Mouse (Mus musculus) frontal cortex, adult (tissue): ENCODE results near the gene Cdh13.

Experiments
- ATAC-seq: cut with Nextera tagmentation; 2 replicates; pipeline ENCODE4 v1.9.2; 2017; ENCODE audit warnings: mild to moderate bottlenecking, moderate library complexity, mixed read lengths; ENCODE audit not compliant: low TSS enrichment

Cdh13 gene

DNA sequence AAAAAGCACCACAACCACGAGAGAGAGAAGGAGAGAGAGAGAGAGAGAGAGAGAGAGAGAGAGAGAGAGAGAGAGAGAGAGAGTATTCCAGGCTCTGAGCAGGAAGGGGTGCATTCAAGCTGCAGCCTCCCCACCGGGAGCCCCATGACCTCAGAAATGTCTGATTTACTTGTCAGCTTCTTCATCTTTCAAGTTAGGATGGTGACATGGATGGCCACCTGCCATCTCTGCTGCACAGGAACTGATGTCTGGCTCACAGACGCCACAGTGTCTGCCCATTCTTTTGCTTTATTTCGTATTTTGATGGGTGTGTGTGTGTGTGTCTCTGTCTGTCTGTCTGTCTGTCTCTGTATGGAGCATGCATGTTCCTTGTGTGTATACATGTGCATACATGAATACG is 774.3 kb downstream of the Cdh13 start:
- no peak for ATAC-seq

DNA sequence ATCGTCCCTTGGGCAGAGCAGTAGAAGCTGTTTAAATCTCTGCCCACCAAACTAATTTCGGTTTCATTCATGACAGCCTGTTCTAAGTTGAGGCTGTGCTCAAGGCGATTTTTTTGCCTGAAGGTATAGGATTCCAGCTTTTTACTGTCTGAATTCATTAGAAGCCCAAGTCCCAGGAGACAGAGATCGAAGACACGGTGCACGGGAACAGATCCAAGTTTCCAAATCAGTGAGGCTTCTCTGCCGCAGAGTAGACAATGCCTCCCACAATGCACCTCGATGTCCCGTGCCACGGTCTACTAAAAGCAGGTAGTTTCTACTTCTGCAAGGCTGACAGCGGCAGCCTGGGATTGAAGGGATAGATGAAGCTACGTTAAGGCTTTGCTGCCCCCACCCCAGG is 778.1 kb downstream of the Cdh13 start:
- no peak; the same call in 1 of the 2 replicates for ATAC-seq

DNA sequence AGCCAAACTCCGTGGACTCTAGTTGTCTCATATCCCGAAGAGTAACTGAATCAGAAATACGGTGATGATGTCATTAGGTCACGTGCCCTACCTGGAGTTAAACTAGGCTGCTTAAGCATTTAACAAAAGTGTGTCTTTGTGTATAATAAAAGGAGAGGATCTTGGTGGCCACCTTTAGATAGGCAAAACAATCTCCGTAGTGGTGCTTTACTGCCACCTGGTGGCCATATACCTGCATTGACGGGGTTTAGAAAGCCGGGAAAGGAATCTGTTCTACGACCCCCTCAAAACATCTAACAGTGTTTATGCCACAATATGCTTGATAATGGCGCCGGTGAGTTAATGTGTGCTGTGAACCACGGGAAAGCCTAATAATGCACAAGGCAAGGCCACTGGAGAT is 781.0 kb downstream of the Cdh13 start:
- 0 out of 2 replicates have a peak, but pooled peaks have one; percentile 23 for ATAC-seq

DNA sequence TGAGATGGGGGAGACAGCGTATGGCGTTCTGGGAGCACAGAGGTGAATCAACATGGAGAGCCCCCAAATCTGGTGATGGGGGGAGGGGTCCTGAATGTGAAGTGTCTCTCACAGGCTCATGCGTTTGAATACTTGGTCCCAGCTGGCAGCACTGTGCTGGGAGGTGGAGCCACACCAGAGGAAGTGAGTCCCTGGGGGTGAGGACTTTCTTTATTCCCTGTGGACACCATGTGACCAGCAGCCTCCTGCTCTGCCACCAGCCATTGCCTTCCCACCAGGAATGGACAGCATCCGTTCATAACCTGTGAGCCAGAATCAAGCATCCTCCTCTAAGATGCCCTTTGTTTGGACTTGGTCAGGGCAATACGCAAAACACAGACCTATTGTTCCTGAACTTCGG is 788.8 kb downstream of the Cdh13 start:
- no peak for ATAC-seq

DNA sequence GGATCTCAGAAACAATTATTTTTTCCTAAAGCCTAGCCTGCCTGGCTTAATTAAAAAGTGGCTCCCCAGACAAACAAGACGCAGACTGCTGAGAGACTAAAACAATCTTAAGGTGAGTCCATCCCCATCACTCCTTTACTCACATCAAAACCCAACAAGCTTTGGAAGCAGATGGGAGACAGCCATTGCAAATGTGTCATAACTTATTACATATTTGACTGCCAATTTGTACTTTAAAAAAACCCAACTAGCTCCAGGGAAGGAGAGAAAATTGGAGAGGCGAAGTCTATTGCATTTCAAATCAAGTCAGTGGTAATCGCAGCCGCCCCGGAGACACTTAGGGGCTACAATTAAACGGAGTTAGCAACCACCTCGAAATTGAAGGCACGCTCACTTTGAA is 801.5 kb downstream of the Cdh13 start:
- no peak for ATAC-seq

DNA sequence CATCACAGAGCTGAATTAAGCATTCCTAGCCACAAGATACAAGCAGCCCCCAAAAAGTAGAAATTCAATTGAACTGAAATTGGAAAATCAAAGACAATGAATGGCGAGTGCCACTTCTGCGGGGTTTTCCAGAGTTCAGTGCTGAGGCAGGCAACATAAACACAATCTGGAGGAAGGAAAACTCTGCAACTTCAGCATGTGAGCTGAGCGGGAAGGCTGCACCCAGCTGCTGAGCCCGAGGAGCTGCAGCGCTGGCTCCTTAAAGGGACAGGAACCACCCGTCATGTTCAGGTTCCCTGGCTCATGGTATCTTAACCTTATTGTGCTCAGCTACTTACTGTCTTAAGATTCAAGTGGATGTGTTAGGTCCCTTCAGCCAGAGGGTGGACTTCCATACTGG is 814.7 kb downstream of the Cdh13 start:
- ATAC-seq, result no peak

DNA sequence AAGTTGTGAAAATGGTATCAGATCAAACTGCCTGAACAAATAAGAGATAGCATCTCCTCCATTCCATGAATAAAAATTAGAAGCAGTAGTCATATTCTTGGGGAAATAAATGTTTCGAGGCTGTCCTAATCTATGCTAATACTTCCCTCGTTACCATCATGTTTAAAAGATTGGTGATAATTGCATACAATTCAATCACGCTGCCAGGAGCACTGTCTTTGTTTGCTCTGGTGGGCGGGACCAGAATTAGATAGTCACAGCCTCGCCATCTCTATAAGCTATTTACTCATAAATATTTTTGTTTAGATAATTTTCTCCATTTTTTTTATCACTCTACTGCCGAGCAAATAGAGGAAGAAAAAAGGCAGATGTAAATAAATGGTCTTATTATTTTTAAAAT is 819.3 kb downstream of the Cdh13 start:
- no peak for ATAC-seq

DNA sequence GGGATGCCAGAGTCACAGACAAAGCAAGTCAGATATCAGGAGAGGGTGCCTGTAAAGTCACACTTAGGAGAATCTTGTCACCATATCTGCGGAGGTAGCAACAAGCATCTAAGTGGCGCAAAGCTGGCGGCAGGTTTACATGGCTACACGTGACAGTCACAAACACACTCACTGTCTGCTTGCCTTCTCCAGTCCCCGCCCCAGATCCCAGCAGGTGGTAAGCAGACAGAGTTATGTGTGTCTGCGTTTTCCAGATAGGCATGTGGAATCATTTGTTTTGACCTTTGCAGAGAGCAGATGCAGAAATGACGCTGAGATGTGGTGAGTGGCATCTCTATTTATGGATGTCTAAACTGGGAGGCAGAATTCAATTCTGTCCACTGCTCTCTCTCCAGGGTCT is 826.1 kb downstream of the Cdh13 start:
- ATAC-seq, result 0 out of 2 replicates have a peak, but pooled peaks have one; percentile 16

DNA sequence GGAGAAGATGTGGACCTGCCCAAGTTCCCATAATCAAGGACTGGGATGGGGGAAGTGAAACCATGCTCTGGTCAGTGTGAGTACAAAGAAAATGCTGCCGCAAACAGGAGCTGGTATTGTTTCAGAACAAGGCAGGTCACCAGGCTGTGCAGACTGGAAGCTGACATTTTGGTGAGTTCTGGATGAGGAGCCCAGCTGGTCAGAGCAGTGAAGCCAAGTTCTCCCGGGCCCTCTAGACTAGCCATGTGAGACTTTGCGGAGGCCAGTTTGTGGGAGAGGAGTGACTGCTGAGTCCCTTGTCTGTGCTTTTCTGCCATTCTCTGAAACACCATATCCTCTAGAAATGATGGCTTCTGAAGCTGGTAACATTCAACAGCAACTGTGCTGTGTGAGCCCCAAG is 829.3 kb downstream of the Cdh13 start:
- peak; percentile 47; the same call in 1 of the 2 replicates for ATAC-seq

DNA sequence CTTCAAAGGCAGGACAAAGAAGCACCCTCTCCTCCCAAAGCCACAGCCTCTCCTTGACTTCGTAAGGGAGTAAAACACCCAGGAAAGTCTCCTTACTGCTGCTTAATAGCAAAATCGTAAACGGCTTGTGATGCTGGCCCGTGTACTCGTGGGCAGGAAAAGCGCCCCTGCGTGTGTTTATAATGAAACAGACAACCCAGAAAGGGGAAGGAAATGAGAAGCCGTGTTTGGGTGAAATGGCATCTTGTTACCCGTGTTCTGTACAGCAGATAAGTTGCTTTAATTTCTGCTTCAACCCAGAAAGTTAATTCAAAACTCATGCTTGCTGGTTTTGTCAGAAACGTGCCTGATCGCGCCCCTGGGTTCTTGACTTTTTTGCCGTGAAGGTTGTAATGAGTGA is 837.7 kb downstream of the Cdh13 start:
- no peak for ATAC-seq

DNA sequence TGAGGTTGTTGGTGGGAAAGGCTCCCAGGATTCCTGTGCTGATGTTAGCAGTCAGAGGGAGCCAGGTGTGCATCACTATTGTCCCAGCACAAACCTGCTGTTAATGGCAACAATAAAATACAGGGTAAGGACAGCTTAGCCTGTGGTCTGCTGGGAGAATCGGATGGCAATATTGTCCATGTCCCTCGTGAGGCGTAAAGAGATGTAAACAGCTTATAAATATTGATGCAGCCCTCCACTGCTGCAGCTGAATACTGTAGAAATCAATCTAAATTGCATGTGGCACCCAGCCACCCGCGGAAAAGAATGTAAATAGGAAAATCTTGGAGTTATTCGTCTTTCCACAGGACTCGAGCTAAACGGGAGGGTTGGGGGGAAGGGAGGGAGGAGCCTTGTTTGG is 844.3 kb downstream of the Cdh13 start:
- ATAC-seq, result no peak

DNA sequence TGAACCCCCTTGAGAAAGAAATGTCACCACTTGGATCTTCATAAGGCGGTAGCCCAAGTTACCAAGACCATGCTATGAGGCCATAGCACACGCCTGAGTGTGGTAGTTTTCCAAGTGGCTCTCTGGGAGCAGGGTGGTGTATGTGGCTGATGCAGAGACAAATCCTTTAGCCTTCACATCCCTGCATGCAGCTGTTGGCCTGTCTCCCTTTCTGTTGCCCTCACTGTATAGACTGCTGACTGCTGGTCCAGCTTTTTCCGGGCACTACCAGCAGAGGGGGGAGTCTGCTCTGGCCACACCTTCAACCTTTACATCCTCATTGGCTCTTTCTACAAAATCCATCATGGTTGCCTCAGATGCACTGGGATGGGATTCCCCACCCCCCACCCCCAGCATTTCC is 844.7 kb downstream of the Cdh13 start:
- ATAC-seq, result no peak

DNA sequence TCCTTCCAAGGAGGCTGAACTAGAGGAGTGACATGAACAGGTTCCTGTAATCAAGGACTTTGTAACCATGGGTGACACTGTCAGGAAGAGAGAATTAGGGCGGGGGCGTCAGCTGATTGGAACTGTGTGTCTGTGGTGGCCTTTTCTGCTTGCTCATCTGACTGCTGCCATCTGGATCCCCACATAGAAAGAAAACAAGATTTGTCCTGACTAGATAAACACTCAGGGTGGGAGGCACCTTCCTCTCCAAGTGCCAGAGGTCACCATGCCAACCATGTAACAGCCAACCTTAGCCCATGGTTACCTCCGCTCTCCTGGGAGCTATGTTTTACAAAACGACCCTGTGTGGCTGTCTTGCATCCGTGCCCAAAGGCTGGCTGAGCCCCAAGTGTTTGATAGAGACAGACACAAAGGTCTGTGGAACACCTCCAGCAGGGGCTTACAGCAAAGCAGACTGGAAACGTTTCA is 873.0 kb downstream of the Cdh13 start:
- ATAC-seq, result no peak

DNA sequence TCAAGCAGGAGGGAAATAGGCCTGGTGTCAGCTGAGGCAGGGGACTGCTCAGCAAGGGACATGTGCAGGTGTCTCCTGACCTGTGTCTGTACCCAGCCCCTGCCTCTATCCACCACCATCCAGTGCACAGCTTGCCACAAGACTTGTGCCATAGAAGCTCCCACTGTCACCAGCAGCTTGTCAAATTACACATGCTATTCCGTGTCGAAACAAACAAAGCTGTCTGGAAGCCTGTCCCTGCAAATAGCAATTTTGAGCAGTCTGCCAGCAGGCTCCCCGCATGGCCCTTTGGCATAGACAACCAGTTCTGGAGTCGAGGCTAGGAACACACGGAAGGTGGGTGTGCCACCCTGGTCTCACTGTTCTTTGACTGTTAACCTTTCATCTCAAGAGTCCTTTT is 875.1 kb downstream of the Cdh13 start:
- ATAC-seq, result no peak

DNA sequence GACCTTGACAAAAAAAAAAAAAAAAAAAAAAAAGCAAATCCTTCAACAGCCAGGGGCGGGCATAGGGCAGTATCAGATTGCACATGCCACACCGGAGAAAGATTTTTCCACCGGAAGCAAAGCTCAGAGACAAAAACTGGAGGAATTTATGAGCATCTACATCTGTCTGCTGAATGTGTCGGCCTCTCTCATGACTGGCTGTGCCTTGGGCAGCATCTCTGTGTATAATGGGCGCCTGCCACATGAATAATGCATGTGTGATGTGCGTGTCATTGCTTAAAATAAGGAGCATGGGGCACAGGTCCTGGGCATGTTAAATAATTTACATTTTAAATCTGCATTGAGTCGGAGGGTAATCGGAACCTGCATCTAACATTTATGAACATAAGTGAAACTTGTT is 876.3 kb downstream of the Cdh13 start:
- ATAC-seq, result no peak

DNA sequence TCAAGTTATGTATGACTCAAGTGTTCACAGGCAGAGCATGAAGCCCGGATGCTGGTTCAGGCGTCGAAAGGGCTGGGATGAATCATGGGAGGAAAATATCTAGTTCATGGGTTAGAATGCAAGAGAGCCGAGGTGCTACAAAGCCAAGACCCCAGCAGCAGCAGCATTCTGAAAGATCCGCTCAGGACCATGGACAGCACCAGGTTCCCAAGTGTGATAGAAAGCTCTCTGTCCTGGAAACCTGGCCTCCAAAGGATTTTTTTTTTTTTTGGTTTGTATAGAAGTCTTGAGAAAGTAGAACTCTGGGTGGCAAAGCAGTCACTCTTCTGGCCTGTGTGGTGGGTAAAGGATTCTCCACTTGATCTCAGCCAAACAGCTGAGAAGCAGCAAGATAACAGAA is 880.5 kb downstream of the Cdh13 start:
- no peak for ATAC-seq

DNA sequence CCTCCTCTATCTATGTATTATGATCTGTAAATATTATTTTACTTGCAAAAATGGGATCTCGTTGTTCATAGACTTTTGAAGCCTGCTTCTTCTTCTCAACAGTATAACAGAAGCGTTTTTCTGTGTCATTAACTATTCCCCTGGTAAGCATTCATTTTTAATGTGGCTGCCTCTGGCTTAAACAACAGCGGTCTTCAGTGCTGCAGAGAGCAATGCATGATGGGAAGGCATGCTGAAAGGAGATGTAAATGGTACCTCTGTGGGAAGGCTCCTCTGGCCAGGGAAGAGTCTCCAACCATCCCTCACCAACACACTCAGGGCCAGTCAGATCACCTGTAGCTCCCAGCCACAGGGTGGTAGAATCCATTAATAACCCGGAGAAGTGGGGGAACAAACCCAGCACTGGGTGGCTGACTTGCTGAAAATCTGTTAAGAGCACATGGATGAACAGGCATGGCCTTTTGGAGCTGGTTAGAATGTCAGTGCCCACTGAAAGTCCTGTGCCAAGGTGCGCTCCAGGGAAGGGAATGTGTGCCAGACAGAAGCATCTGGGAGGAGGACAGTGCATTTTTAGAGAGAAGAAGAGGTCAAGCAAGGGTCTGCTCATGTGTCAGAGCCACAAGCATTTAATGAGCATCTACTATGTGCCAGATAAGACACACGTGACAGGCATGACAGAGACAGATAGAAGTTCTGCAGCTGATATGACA is 893.8 kb downstream of the Cdh13 start:
- no peak for ATAC-seq

DNA sequence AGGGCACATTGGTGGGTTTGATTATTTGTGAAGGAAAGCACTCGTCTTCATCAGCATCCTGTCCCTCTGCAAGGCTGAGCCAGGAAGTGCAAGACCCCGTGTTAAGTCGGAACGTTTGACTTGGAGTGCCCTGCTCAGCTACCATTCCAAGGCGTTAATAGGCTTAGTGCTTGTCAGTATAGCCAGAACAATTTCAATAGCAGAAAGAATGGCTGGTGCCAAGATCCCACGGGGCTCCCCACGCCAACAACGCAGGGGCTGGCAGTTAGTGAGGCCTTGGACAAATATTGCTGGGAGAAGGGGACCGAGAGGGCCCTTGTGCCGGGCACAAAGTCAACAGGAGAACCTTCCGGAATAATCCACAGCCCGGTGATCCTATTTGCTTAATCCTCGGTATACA is 897.1 kb downstream of the Cdh13 start:
- ATAC-seq, result no peak

DNA sequence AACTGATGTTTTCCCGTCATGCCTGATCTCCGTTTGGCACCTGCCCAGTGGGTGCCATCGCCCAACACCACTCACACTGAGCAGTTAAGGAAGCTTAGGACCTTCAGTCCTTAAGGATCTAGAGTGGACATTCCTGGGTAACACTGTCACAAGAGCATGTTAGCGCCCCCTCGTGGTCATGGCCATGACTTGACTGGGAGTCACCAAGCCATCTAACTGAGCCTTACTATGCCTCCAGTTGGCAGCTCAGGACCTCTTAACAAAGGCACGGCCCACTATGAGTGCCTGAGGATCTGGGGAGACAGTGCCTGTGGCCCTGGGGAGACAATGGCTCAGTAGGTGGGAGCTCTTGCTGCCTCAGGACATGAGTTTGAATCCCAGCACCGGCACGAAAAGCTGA is 912.2 kb downstream of the Cdh13 start:
- ATAC-seq, result no peak

DNA sequence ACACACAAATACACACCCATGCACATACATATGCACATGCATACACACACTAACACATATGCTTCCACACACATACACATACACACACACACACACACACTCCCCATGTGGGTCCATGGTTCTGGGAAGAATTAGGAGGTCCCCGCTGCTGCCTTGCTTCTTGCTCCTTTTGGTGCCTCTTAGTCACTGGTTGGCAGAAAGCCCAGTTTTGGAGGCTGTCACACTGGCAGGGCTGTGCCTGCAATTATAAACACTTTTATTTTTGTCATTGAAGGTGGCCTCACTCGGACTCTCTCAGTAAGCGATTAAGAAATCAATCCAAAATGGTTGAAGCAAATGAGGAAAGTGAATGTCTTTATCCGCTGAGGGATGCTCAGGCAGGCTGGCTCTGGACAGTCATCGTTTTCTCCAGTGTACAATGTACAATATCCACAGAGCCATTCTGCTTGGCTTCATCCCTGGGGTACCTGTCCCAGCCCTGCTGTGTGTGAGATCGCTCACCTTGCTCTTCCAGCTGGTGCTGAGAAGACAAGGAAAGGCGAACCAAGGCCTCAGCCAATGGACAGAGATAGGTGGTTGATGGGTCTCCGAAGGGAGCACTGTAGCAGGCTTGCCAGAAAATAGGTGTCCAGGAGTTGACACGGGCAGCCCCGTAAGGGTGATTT is 913.1 kb downstream of the Cdh13 start:
- peak; percentile 89 for ATAC-seq

DNA sequence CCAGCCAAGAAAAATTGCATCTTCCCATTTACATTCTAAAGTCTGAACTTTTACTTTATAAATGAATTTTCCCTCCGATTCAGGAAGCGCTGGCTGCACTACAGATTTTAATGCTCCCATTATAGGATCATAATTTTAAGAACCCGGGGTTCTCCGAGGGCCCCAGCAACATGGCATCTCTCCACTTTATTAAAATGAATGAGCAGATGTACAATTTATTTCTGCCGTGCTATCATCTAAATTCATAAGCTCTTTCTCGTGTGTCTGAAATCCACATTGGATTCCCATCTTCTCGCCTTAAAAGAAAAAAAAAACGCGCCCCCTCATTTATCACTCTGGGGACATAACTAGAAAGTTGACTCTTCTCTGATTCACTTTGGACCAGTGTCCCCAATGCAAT is 925.0 kb downstream of the Cdh13 start:
- 0 out of 2 replicates have a peak, but pooled peaks have one; percentile 9 for ATAC-seq

DNA sequence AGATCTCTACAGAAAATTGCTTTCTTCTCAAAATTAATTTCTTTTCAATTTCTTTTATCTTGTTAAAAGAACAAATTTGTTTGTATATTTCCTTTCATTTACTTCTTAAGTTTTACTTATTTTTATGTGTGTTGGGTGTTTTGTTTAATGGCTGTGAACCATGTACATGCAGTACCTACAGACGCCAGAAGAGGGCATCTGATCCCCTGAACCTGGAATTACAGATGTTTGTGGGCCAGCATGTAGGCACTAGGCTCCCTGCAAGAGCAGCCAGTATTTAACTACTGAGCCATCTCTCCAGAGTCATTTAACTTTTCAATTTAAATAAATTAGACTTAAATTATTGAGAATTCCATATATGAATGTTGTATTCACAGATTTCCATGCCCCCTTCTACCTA is 941.0 kb downstream of the Cdh13 start:
- ATAC-seq, result no peak

DNA sequence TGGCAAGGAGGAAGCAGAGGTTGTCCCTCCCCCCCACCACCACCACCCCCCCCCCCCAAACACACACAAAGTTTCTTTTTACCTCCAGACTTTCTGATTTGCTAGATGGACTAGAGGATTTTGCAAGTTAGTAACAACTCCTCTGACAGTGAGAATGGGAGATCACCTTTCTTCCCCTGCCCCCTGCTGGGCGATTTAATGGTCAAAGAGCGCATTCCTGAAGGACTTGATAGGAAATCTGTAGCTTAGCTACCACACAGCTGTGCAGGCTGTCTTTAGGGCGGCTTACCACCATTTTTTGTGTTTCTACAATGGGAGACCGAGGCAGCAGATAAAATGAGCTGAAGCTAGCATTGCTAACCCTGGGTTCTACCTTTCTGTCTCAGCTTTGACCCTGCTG is 961.6 kb downstream of the Cdh13 start:
- no peak for ATAC-seq

DNA sequence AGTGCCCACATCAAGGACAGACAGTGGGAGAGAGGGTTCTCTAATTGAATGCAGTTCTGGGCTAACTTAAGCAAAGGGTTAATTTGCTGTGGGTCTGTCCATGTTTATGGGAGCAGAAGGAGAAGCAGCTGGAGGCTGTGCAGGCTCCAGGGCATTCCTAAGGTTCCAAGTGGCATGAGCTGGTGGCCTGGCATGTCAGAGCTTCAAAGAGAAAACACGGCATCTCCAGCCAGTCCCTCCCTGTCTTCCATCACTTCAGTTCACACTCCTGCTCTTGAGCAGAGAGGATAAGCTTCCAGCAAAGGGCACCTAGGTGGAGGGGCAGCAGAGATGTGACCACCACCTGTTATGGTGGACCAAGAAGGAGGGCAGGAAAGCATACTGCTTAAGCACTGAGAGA is 962.1 kb downstream of the Cdh13 start:
- ATAC-seq, result no peak
